Mouse (Mus musculus) gastrocnemius, postnatal 25 days (tissue): Measurements from ENCODE around the gene Sgms2. TPM values are rescaled to one million over a fixed set of nuclear protein-coding genes. Genes with fewer than 3 reads are reported as not detected.

Source experiments
- DNase-seq: peaks from one replicate; pipeline ENCODE4 v3.0.0; 2022
- total RNA-seq, 2 experiments: library from RNA; stranded (reverse); gene quantifications; 1 replicate in 1 of 2; 2 replicates in 1 of 2; pipeline ENCODE4 v1.2.3; 2021

The Sgms2 gene
- total RNA-seq, 2 experiments from 2014 or later: 1.6 to 2.6 TPM

DNA sequence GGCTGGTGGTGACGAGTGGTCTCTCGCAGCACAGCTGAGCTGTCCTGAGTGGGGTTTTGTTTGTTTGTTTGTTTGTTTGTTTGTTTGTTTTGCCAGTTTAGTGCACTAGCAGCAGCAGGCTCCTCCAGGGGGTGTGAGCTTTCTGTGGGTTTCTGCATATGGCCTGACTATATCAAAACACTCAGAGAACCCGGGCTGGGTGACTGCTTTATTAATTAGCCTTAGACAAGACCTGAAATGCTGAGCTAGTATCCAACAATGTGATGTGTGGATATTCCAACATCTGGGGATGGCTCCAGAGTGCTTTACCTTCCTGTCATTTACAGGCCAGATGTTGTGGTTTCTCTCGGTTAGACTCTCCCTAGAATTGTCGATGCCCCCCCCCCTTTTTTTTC, 187.9 kb downstream of the Sgms2 start:
- DNase-seq: no peak

DNA sequence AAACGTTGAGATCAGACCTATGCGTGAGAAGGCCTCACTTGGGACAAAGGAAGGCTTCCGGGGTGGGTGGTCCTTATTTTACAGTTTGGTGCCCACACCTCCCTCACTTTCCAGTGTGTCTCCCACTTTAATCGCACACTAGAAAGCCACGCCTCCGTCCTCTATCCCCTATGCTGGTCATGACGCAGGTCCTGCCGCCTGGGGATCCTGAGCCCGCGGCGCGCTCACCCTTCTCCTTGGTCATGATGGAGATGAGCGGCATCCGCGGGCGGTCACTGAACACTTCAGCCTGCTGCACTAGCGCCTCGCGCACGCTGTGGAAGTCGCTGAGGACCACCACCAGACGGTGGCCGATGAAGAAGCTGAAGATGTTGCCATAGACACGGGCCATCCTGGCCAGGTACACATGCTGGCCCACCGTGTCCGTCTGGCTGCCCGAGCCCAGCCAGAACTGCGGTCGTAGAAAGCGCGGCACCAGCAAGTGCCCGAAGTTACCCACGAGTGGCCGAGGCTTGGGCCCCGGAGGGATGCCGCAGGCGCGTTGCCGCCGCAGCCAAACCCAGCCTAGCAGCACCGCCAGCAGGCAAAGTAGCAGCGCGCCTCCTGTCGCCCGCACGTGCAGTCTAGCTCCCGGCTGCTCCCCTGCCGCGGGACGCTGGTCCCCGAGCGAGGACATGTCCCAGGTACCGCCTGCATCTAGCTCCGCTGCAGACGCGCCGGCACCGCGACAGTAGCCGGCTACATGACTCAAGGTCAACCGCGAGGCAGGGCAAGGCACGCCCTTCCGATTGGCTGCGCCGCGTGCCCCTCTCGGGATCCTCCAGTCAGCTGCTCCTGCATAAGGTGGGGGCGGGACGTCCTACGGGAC, 188.5 kb downstream of the Sgms2 start, which contains the start of gene Cyp2u1:
Cyp2u1 (minus strand) TSS at position 776 of the 868 bp plus-strand sequence.
- peak; percentile 90 for DNase-seq

DNA sequence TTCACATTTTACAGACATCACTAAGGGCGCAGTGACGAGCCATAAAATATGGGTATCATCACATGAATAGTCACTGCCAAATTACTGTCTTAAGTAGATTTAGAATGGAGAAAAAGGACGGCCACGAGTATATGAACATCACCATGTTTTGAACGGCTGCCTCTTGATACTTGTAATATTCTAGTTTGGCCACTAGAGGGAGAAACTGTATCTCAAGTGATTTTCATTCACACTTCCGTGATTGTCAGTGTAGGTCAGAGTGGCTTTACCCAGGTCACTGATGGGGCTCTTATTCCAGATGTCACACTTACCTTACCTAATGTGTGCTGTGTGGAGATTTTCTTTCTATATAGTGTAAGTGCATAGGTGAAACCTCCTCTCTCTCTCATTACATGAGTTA, 191.3 kb downstream of the Sgms2 start:
- DNase-seq: no peak

DNA sequence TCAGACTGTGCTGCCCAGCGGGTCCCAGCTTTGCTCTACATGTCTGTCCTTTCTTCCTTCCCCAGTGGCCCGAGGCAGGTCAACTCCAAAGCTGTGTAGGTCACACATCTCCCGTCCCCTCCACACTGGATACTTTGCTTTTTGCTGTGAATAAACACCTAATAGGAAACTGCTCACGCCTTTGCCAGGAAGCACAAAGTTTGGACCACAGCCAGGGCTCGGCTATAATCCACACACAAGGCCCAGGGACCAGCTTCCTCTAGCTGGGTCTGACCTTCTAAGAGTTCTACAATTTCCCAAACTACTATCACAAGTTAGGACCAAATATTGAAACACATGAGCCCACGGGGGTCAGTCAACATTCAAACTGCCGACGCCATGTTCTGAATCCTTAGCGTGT, 192.1 kb downstream of the Sgms2 start:
- DNase-seq: no peak

DNA sequence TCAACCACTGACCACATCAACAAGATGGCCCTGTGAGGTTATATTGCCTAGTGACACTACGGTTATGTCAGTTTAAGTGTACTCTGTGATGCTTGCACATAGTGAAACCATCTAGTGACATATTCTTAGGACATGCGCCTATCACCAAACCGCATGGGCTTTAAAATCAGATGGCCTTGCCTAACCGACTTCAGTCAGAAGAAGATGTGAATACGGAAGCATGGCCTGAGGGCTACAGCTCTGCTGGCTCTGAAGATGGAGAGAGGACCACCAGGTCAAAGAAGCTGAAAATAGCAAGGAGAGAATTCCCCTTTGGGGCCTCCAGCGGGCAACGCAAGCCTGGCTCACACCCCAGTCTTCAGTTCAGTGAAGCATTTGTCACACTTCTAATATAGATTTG, 194.3 kb downstream of the Sgms2 start:
- DNase-seq: no peak

DNA sequence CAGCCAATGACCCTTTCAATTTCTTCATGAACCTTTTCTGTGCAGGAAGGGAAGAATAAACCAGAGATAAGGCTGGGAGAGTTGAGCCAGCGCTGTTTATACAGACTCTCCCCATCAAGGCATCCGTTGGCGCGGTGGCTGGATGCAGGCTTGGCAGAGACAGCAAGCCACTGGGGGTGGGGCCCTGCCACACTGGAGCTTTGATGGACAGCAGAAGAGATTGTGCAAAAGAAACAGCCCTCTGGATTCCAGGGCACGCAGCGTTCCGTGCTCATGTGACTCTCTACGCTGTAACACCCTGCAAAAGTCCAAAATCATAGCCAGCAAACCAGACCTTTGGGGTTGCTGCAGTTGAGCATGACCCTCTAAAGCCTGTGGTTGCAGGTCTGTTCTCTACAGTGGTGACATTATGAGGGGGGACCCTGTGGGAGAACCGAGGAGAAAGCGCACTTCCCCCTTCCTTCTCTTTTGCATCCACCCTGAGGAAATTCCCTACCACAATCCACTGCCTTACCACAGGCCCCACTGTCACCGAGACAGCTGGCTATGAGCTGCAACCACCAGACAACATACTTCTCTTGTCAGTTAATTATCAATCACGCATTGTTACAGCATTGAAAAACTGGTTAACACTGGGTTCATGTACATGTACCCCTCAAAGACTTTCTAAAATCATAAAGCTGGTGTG, 195.6 kb downstream of the Sgms2 start:
- no peak for DNase-seq

DNA sequence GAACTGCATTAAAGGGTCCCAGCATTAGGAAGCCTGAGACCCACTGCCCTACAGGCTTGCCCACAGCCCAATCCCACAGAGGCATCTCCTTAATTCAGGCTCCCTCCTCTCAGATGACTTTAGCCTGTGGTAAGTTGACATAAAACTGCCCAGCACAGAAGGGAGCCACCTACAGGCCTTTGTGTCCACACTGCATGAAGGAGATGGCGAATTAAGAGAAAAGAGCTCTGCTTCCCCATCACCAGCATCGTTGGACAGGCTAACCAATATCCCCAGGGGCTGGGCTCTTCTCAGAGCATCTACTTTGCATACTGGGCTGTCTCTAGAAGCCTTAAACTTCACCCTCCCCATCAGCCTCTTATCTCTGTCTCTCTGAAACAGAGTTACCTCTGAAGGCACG, 196.7 kb downstream of the Sgms2 start:
- no peak for DNase-seq

DNA sequence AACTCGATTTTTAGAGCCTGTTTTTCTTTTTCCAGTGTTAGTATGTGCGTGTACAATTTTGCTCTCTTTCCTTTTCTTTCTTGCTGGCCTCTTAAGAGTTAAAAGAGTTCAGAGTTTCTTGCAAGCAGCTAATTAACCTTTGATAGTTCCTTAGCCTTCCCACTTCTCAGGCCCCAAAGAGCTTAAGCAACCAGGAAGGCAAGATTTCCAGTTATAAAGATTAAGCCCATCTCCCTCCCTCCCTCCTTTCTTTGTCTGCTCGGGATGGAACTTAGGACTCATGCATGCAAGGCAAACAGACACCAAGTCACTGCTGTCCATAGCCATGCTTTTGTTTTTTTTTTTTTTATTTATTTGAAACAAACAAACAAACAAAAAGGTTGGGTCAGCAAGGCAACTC, 198.3 kb downstream of the Sgms2 start:
- no peak for DNase-seq

DNA sequence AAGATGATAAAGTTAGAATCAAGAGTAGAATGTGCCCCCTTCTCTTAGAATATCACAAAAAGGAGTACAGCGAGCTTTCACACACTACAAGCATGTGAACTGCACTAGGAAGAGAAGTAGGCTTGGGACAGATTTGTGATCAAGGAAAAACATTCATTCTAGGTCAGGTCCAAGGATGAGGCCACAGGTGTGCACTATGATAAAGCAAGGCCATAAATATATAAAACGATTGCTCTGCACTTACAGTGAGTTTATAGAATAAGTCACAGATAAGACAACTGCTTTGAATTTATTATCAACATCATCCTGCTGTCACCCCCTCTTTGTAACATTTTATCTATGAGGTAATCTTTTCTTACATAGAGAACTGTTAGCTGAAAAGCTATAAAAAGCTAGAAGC, 198.9 kb downstream of the Sgms2 start:
- DNase-seq: no peak

DNA sequence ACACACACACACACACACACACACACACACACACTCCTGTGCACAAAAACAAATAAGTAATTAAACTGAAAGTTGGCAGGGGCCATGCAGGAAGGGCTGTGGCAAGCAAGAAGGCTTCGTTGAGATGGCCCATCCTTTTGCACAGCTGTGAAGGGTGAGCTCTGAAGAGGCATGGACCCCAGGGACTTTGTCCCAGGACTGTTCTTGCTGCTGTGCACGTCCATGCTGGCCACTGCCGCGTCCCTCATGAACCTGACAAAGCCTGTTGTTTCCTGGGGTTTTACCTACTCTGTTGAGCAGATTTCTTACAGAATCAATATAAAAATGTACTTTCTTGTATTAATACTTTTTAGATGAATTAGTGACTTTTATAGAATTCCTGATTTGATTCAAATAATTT, 199.3 kb downstream of the Sgms2 start:
- DNase-seq: no peak

DNA sequence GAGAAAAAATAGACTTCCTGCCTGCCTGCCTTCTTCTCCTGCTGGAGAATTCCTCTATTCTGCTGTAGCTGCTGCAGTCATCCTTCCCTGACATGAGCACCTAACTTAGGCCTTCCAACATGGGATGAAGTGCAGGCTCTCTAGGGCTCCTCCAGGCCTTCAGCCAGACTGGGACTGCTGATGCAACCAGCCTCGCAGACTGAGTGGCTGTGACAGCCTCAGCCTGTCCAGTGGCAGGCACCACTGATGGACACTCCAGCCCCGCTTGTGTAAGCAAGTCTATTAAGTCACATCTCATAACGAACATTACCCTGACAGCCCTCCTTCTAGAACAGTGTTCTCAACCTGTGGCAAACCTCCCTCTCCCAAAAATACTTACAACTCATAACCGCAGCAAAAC, 217.1 kb downstream of the Sgms2 start:
- no peak for DNase-seq

DNA sequence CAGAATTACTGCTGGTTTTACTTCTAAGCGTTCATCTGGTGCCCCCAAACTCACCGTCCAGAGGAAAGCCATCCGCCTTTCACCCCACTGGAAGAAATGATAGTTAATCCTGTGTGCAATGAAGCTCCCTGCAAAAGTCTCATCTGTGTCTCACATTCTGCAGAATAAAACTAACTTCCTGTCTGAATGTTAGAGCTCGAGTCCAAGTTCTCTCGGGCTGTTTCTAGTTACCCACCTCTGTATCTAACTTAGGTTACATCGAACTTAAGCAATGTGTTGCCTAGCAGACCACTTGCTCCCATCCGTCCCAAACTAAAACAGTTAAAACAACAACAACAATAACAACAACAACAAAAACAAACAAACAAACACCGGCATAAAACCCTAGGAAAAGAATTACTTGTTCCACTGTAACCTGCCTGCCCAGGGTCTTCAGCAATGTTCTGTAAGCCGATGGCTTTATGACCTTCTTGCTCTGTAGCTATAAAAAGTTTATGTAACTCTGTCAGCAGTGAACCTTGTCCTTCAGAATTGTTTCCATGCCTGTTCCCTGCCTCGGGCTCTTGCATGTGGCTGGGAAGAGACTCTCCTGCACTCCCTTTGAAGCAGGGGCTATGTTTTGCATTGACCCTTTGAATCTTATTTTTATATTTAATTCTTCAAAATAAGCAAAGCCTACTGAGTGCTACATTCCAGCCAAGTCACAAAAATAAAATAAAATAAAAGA, 218.7 kb downstream of the Sgms2 start:
- no peak for DNase-seq

DNA sequence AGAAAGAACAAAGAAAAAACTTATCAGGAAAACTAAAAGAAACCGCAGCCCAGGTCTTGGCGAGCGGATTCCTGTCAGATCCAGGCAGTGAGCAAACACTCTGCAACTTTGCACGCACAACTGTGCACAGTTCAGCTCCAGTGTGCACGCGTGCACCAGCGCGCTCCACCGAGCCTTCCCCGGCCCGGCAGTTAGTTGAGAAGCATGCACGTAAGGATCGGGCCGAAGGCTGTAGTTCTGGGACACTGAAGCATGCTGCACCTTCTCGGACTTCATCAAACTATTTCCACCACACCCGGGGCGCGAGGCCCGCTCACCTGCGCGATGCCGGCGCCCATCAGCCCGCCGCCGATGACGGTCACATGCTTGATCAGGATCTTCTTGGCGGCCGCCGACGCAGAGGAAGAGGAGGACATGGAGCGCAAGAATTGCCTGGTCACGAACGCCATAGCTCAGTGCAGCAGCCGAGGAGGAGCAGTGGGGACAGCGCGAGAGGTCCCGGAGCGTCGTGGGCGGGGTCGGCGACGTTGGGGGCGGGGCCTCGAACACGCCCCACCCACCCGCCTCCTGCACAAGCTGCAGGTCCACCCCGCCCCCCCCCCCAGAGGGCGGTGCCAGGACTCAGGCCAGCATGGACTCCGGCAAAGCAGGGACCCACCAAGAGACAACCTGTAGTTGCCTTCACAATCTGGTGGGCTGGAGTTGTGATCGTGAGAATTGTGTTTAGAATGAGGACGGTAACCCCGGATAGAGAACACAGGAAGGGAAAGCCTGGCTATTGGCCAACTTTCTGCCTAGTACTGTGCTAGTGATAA, 219.4 kb downstream of the Sgms2 start, which contains the start of gene Hadh:
Hadh (minus strand) TSS at position 543 of the 815 bp plus-strand sequence.
- DNase-seq: peak; percentile 92

DNA sequence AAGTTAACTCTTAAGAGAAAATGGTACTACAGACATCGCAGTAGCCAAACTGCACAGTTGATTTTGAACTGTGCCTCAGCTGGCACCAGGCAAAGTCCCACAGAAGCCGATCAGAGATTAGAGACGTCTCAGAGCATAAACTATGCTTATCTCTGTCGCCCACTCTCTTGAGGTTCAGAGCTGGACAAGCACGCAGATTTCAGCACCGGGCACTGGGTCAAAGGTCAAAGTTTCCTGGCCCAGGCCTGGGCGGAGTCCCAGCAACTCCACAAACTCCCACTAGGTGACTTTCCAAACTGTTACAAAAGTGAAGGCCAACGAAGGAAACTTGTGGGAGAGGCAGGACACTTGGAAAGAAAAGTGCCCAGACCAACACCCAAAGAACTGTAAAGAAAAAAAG, 220.1 kb downstream of the Sgms2 start:
- DNase-seq: peak; percentile 34

DNA sequence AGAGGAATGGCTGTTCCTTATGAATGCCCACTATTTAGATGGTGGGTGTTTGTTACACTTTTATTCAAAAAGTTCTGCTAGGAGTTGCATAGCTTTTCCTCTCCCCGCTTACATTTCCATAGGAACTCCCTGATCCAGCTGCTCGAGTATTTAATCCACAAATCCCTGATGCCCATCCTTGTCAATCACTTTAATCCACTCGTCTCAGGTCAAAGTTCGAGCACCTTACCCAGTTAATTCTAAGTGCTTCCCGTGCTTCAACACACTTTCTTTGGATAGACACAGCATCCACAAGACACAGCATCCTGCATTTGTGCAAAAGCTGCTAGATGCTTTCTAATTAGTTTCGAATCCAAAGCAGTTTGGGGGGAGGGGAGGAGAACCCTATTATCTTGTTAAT, 220.8 kb downstream of the Sgms2 start:
- no peak for DNase-seq

Other genes with a start within 250 kb of the Sgms2 start
- gene Hadh, start 219.3 kb downstream of the Sgms2 start, total RNA-seq: 100 to 1,000 TPM; 159 to 184 TPM
- gene Cyp2u1, start 188.2 kb downstream of the Sgms2 start, total RNA-seq: 10 to 100 TPM; 10.4 to 12.3 TPM
- 1 to 10 TPM; 6.2 to 6.8 TPM for gene Papss1, start 73.4 kb upstream of the Sgms2 start, total RNA-seq